Mouse (Mus musculus) heart, adult 18-20 months (tissue): ENCODE measurements around the gene Dpysl4. TPM values are rescaled to one million over a fixed set of nuclear protein-coding genes. Genes with fewer than 3 reads are reported as not detected.
A peak's percentile ranks its signal among the peaks of the same experiment; 100 is the strongest.

ENCODE experiments used
- DNase-seq, 2 experiments: peaks; one replicate each; pipeline ENCODE4 v3.0.0; 2021 to 2022; ENCODE audit warnings: mixed read lengths in 1 of 2
- long read RNA-seq, 2 experiments: library from polyadenylated mRNA; stranded (forward); transcript quantifications; one replicate each; pipeline ENCODE4 v2.0.0; 2021
- total RNA-seq, 2 experiments: library from RNA; stranded (reverse); gene quantifications; 2 replicates each; pipeline ENCODE4 v1.2.3; 2021

Gene Dpysl4
- 1 to 10 TPM; 4.2 to 4.3 TPM for total RNA-seq
- long read RNA-seq, experiment 1, transcript Dpysl4-201 (14 exons, 3,552 nt) = major isoform, 8 of 8 reads
- long read RNA-seq, experiment 1, partial matches to known transcripts = 0 of 8 reads
- long read RNA-seq, experiment 1, other reads (novel, unspliced or antisense) = 0 of 8 reads
- long read RNA-seq, experiment 2, partial matches to known transcripts = 0 of 1 reads
- long read RNA-seq, experiment 2, other reads (novel, unspliced or antisense) = 1 of 1 reads

GRCm38 (mm10) chr7:139085629-139086194 lies at the start of gene Dpysl4:
Gene Dpysl4, plus strand, starts transcription at chr7:139086001.
- peak; percentile 39 to 69 for DNase-seq

- no peak for DNase-seq
These were observed 22.4 kb upstream of the Dpysl4 start for GRCm38 (mm10) chr7:139063406-139063805.

GRCm38 (mm10) chr7:139068182-139068623 lies 17.6 kb upstream of the Dpysl4 start:
- peak; percentile 43 to 86 for DNase-seq

DNA sequence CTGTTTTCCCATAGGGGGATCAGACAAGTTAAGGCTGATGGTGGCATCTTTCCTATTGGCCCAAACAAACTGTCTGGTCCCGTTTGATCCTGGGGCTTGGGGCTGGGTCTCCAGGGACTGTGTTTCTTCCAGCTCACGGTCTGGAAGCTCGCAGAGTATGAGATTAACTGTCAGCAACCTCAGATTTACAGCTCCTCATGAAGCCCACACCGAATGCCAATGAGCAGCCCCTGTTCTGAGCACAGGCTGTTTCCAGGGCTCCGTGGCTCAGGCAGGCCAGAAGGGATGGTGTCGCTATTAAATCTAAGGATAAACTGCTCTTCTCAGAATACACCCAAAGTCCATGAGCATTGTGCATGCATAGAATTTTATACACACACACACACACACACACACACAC lies 11.6 kb upstream of the Dpysl4 start:
- no peak for DNase-seq

GRCm38 (mm10) chr7:139075054-139075794 lies 10.6 kb upstream of the Dpysl4 start:
- no peak for DNase-seq

- no peak for DNase-seq
These were observed 8.5 kb upstream of the Dpysl4 start for GRCm38 (mm10) chr7:139077283-139077682.

DNA sequence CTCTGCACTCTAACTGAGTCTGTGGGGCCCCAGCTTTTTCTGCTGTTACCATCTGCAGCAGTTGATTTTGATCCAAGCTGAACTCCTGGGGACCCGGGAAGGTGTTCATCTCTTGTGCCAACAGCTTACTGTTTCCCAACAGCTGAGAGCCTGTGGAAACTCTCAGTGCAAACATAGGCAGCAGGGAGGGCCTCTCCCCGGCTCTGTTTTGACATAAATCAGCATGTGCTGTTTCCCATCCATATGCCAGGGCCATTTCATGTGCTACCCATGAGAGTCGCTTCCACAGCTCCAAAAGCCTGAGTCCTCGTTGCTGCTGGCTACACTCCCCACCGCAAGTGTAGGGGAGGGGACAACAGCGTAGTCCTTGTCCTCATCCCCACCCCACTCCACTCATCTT lies 7.6 kb upstream of the Dpysl4 start:
- DNase-seq = no peak

DNA sequence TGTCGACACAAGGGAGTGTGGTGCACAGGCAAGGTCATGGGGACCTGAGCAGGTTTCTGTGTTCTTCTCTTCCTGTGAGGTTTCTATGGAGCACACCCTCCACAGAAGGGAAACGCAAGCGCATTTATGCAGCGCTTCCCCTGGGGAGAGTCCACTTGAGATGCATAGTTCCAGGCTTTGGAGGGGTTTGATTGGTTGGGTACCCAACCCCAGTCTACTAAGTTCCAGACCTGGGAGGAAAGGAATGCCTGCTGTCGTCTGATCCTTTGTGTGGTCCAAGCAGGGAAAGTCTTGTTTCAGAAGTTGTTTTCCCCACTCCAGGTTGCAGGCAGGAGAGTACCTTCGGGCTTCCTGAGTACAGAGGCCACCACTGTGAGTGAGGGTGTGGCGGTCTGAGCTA lies 6.7 kb upstream of the Dpysl4 start:
- no peak for DNase-seq

DNA sequence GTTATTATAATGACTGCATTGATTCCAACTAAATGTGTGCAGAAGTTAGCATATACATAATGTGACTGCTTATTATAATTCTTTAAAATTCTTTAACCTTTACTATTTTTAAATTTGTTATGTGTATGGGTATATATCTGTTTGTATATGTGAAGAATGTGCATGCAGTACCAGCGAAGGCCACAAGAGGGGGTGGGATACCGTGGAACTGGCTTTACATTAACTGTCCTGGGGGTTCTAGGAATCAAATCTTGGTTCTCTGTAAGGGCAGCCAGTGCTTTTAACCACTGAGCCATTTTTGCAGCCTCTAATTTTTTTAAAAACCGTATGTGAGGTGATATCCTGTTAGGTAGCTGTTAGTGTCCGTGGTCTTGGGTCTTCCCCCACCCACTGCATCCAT lies 5.1 kb upstream of the Dpysl4 start:
- no peak for DNase-seq

- DNase-seq = no peak
These were observed 4.6 kb upstream of the Dpysl4 start for GRCm38 (mm10) chr7:139081158-139081557.

DNA sequence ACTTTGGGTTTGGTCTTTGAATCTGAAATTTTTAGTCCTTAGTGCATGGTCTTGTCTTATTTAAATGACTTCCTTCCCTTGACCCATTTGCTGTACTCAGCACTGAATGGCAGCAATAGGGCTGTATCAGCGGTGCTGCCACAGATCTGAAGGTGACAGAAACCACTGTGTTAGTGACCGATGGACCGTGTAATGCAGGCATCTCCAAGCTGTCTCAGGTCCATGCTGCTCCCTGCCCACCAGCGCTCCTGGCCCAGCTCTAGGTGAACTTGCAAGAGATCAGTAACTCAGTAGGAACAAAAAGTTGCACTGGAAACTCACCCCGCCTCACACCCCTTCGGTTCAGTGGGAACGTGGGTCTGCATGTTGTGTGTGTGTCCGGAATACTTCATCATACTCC lies 3.5 kb upstream of the Dpysl4 start:
- no peak for DNase-seq

- no peak for DNase-seq
These were observed 1.5 kb upstream of the Dpysl4 start for GRCm38 (mm10) chr7:139084316-139084715.

DNA sequence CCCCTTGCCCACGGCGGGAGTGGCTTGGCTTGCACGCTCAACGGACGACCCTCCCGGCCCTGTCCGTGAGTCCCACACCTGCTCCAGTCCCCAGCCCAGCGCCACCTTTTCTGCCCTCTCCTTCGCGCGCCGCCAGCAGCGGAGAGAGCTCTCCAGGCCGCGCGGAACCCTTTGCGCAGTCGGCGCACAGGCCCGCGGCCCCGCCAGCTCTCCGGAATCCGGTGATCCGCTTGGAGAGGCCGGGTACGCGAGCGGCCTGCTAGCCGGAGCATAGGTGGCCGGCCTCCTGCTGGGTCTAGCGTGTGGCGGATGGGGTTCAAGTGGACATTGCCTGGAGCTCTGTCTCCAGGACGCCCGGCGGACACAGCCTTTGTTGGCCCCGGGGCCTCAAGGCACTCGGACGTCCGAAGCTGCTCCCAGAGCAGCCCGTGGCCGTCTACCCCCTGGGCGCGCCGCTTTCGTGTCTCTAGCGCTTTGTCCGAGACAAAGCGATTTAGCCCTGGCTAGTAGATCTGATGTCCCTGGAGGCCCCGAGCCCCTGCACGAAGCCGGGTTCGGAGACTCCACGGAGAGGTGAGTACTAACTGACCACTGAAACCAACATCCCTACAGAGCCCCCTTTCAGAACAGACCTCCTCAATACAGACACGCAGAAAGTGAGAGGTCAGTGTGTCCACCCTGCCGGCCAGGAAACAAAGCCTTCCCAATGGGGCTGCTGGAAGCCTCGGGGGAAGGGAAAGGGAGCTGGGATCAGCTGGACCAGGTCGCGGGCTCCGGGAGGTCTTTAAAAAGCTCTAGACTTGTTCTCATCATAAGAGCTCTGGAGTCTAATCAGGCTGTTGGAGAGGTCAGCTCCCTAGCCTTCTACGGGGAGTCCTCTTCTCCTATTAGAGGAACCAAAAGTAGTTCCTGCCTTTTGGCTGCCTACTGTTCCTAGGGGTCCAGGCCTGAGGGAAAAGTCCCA lies 676 bp downstream of the Dpysl4 start:
- DNase-seq = peak; percentile 9 to 35

DNA sequence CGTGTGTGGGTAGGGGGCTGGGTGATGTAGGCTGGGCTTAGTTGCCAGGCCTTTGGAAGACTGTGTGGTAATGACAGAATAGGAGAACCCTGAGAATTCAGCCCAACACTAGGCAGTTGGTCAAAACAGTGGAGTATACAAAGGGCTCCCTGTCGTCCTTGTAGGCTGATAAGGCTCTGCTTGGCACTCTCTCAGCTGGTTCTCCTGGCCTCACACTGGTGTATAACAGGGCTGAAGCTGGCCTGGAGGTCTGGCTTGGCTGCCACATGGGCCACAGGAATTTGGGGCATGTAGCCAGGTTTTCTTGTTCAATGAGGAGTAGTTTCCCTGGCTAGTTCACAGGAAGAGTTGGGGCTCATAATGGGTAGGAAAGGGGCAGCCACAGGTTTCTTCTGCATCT lies 2.0 kb downstream of the Dpysl4 start:
- DNase-seq = peak; percentile 58 to 77

- DNase-seq = no peak
These were observed 4.4 kb downstream of the Dpysl4 start for GRCm38 (mm10) chr7:139089892-139090874.

GRCm38 (mm10) chr7:139091681-139092080 lies 5.9 kb downstream of the Dpysl4 start:
- no peak for DNase-seq

DNA sequence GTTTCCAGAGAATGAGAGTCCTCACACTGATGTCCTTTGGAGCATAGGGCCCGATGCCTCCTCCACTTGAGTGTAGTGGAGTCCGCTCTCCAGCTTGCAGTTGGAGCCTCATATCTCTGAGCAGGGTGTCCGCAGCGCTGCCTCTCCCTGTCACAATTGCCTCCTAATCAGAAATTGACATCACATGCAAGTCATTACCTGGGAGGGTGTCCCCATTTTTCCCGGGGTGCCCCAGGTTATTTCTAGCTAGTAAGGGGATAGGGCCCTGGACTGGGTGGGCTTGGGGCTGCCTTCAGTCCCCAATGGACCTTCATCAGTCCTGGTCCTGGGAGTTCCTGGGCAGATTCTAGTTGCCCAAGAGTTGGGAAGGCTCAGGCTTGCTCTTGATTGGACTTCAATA lies 6.9 kb downstream of the Dpysl4 start:
- DNase-seq = no peak

DNA sequence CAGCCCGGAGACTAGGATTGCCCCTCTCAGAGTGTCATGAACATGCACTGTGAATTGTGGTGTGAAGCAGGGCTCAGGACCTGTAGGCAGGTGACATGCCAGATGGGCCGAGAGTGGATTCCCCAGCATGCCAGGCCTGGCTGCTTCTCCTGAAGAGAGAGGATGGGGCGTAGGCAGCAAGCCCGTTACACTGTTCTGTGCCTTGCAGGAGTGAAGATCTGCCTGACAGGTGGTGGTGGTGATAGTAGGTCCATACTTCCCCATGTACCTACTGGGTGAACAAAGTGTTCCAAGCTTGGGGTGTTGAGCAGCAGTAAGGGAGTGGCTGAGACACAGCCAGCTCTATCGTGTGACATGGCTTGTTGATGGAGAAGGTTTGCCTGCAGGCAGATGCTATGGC lies 7.3 kb downstream of the Dpysl4 start:
- no peak for DNase-seq

DNA sequence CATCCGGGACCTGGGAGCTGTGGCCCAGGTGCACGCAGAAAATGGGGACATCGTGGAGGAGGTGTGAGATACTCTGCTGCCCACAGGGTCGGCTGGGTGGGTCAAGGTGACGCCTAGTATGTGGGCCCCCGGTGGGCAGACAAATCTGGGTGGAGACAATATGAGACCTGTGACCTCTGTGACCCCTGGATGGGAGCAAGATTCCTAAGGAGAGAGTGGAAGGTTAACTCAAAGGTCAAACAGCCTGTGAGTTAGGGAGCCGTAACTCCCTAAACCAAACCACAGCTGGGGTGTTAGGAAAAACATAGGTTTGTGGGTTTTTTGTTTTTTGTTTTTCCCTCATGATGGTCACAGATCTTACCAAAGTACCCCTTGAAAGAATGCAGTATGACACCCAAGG lies 8.0 kb downstream of the Dpysl4 start:
- no peak for DNase-seq

DNA sequence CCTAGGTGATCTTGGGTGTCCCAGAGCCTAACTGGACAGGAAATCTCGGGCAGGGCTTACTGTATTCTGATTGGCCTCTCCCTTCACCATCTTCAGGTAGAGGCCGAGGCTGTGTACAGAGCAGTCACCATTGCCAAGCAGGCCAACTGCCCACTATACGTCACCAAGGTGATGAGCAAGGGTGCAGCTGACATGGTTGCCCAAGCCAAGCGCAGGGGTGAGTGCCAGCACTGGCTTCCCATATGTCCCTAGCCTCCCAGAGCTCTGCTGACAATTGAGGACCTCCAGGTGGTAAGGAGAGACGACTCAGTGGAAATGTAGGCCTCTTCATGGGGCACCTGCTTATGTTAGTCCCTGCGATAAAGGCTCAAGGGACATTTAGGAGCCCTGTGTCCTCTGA lies 9.0 kb downstream of the Dpysl4 start:
- no peak for DNase-seq

GRCm38 (mm10) chr7:139095282-139095681 lies 9.5 kb downstream of the Dpysl4 start:
- no peak for DNase-seq
